Mouse (Mus musculus): ENCODE results near the gene Llph. TPM values are rescaled to one million over a fixed set of nuclear protein-coding genes. Genes with fewer than 3 reads are reported as not detected.
"Not testable (repeated sequence)": the region's sequence is repeated elsewhere in the genome, so short reads cannot be mapped to it uniquely, and the experiment has no call there.

Llph gene
- polyA plus RNA-seq, 1 experiment from 2014 or later: 36.6 TPM

GRCm38 (mm10) chr10:120201961-120202402 lies 24.9 kb upstream of the Llph start, which contains the start of gene Irak3:
TSS of gene Irak3 (minus strand) at chr10:120202130.
- Histone ChIP-seq H3K9me3 (replicated peaks) (no peaks in the 10 kb centered on the region), H3K4me3 (replicated peaks) (peak within 1 kb of the TSS; percentile 48), H3K4me2 (peak within 1 kb of the TSS; percentile 87), H3K4me1 (peaks cover 11% of the 10 kb centered on the region), H3K27ac (replicated peaks) (no peak within 1 kb of the TSS), H3K36me3 (no peaks in the 10 kb centered on the region), H3K27me3 (replicated peaks) (peaks cover 12% of the 10 kb centered on the region), H3K9ac (replicated peaks) (peak within 1 kb of the TSS; percentile 41)
- ATAC-seq (ENCODE audit: low FRiP score): no peak
- 4% methylated on average over 13 of the region's 13 CpGs for WGBS

GRCm38 (mm10) chr10:120202467-120203250 lies 24.2 kb upstream of the Llph start:
- Histone ChIP-seq H3K9ac (replicated peaks) (no peak overlapping the region), H3K27ac (replicated peaks) (no peak overlapping the region), H3K4me1 (peaks cover 11% of the 10 kb centered on the region), H3K4me2 (no peak overlapping the region), H3K4me3 (replicated peaks) (no peak overlapping the region), H3K9me3 (replicated peaks) (no peaks in the 10 kb centered on the region), H3K27me3 (replicated peaks) (peaks cover 12% of the 10 kb centered on the region), H3K36me3 (no peaks in the 10 kb centered on the region)
- WGBS: 80% methylated on average over 16 of the region's 16 CpGs
- ATAC-seq (ENCODE audit: low FRiP score): no peak

- WGBS: 87% methylated on average over 13 of the region's 13 CpGs
- no peak for ATAC-seq (ENCODE audit: low FRiP score)
Observed at GRCm38 (mm10) chr10:120204591-120205210, 22.2 kb upstream of the Llph start.

GRCm38 (mm10) chr10:120208015-120208414 lies 18.9 kb upstream of the Llph start:
- Histone ChIP-seq H3K4me2 (no peak overlapping the region), H3K4me1 (peaks cover 11% of the 10 kb centered on the region), H3K9me3 (replicated peaks) (no peaks in the 10 kb centered on the region), H3K4me3 (replicated peaks) (no peak overlapping the region), H3K27ac (replicated peaks) (no peak overlapping the region), H3K27me3 (replicated peaks) (peaks cover 3% of the 10 kb centered on the region; the same call in 1 of the 2 replicates), H3K9ac (replicated peaks) (no peak overlapping the region), H3K36me3 (peaks cover 7% of the 10 kb centered on the region; the same call in 1 of the 2 replicates)
- WGBS: 87% methylated on average over 8 of the region's 8 CpGs
- ATAC-seq (ENCODE audit: low FRiP score): no peak

More at GRCm38 (mm10) chr10:120204591-120205210, 22.2 kb upstream of the Llph start:
- no peak overlapping the region for H3K27ac ChIP-seq (replicated peaks)
- no peaks in the 10 kb centered on the region for H3K9me3 ChIP-seq (replicated peaks)
- no peak overlapping the region for H3K4me3 ChIP-seq (replicated peaks)
- H3K4me1 ChIP-seq: peaks cover 17% of the 10 kb centered on the region
- no peak overlapping the region for H3K4me2 ChIP-seq
- H3K27me3 ChIP-seq (replicated peaks): peaks cover 12% of the 10 kb centered on the region
- H3K9ac ChIP-seq (replicated peaks): no peak overlapping the region
- H3K36me3 ChIP-seq: no peaks in the 10 kb centered on the region

GRCm38 (mm10) chr10:120208575-120209538 lies 18.0 kb upstream of the Llph start:
- H3K27me3 ChIP-seq (replicated peaks): peaks cover 3% of the 10 kb centered on the region; the same call in 1 of the 2 replicates
- H3K4me1 ChIP-seq: peaks cover 11% of the 10 kb centered on the region
- H3K4me3 ChIP-seq (replicated peaks): peak overlapping the region; percentile 99
- H3K27ac ChIP-seq (replicated peaks): 0 out of 2 replicates have a peak overlapping the region, but pooled peaks have one; percentile 48
- no peaks in the 10 kb centered on the region for H3K9me3 ChIP-seq (replicated peaks)
- WGBS: 3% methylated on average over 53 of the region's 53 CpGs
- peak; percentile 90 for ATAC-seq (ENCODE audit: low FRiP score)
- H3K9ac ChIP-seq (replicated peaks): peak overlapping the region; percentile 80
- peak overlapping the region; percentile 67 for H3K4me2 ChIP-seq
- peaks cover 7% of the 10 kb centered on the region; the same call in 1 of the 2 replicates for H3K36me3 ChIP-seq

DNA sequence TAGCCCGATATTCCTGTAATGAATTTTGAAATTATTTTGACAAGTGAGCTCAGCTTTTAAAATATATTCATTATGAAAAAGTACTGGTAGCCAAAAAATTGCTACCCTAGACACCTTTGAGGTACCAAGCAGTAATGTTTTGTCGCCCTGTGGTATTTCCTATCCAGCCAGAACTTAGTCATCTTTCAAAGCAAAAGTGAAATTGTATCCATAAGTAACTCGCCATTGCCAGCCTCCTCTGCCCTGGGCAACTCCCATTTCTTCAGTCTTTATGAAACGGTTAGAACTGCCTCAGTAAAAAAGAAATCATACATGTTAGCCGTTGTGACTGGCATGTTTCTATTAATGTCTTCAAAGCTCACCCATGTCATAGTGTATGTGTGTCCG lies 17.3 kb upstream of the Llph start:
- no peaks in the 10 kb centered on the region for H3K9me3 ChIP-seq (replicated peaks)
- H3K4me3 ChIP-seq (replicated peaks): peak overlapping the region; percentile 99
- H3K4me2 ChIP-seq: peak overlapping the region; percentile 67
- 73% methylated on average over 6 of the region's 6 CpGs for WGBS
- no peak overlapping the region for H3K9ac ChIP-seq (replicated peaks)
- H3K27ac ChIP-seq (replicated peaks): no peak overlapping the region
- peaks cover 3% of the 10 kb centered on the region; the same call in 1 of the 2 replicates for H3K27me3 ChIP-seq (replicated peaks)
- H3K4me1 ChIP-seq: peaks cover 11% of the 10 kb centered on the region
- ATAC-seq (ENCODE audit: low FRiP score): no peak
- peaks cover 7% of the 10 kb centered on the region; the same call in 1 of the 2 replicates for H3K36me3 ChIP-seq

GRCm38 (mm10) chr10:120210096-120210495 lies 16.8 kb upstream of the Llph start:
- 88% methylated on average over 3 of the region's 3 CpGs for WGBS
- H3K27me3 ChIP-seq (replicated peaks): peaks cover 3% of the 10 kb centered on the region; the same call in 1 of the 2 replicates
- H3K36me3 ChIP-seq: peaks cover 7% of the 10 kb centered on the region; the same call in 1 of the 2 replicates
- peaks cover 11% of the 10 kb centered on the region for H3K4me1 ChIP-seq
- no peak for ATAC-seq (ENCODE audit: low FRiP score)
- peak overlapping the region; percentile 67 for H3K4me2 ChIP-seq
- no peaks in the 10 kb centered on the region for H3K9me3 ChIP-seq (replicated peaks)
- H3K9ac ChIP-seq (replicated peaks): no peak overlapping the region
- H3K27ac ChIP-seq (replicated peaks): no peak overlapping the region
- H3K4me3 ChIP-seq (replicated peaks): no peak overlapping the region

GRCm38 (mm10) chr10:120217099-120217498 lies 9.8 kb upstream of the Llph start:
- not testable (repeated sequence) for ATAC-seq (ENCODE audit: low FRiP score); H3K4me2 ChIP-seq

GRCm38 (mm10) chr10:120218996-120219395 lies 7.9 kb upstream of the Llph start:
- no peaks in the 10 kb centered on the region for H3K4me1 ChIP-seq
- no peaks in the 10 kb centered on the region for H3K9me3 ChIP-seq (replicated peaks)
- no peak overlapping the region for H3K27ac ChIP-seq (replicated peaks)
- H3K4me2 ChIP-seq: no peak overlapping the region
- H3K36me3 ChIP-seq: peaks cover 20% of the 10 kb centered on the region
- no peak overlapping the region for H3K4me3 ChIP-seq (replicated peaks)
- 91% methylated on average over 10 of the region's 10 CpGs for WGBS
- no peak overlapping the region for H3K9ac ChIP-seq (replicated peaks)
- no peak for ATAC-seq (ENCODE audit: low FRiP score)
- no peaks in the 10 kb centered on the region for H3K27me3 ChIP-seq (replicated peaks)

More at GRCm38 (mm10) chr10:120217099-120217498, 9.8 kb upstream of the Llph start:
- H3K36me3 ChIP-seq: peaks cover 20% of the 10 kb centered on the region
- H3K27me3 ChIP-seq (replicated peaks); H3K4me1 ChIP-seq; H3K4me3 ChIP-seq (replicated peaks); H3K27ac ChIP-seq (replicated peaks); H3K9me3 ChIP-seq (replicated peaks); H3K9ac ChIP-seq (replicated peaks): not testable (repeated sequence)
- WGBS: 89% methylated on average over 1 of the region's 1 CpGs

GRCm38 (mm10) chr10:120219578-120220359 lies 7.1 kb upstream of the Llph start:
- Histone ChIP-seq H3K9me3 (replicated peaks) (no peaks in the 10 kb centered on the region), H3K36me3 (peaks cover 20% of the 10 kb centered on the region), H3K4me3 (replicated peaks) (no peak overlapping the region), H3K4me2 (no peak overlapping the region), H3K27me3 (replicated peaks) (no peaks in the 10 kb centered on the region), H3K4me1 (no peaks in the 10 kb centered on the region), H3K9ac (replicated peaks) (no peak overlapping the region), H3K27ac (replicated peaks) (no peak overlapping the region)
- ATAC-seq (ENCODE audit: low FRiP score): no peak
- WGBS: 89% methylated on average over 14 of the region's 14 CpGs

Measured in neural tube, embryonic 15.5 days (tissue).